Mouse (Mus musculus) liver, embryonic 12.5 days (tissue): Measurements from ENCODE around the gene Zbtb16. TPM values are rescaled to one million over a fixed set of nuclear protein-coding genes. Genes with fewer than 3 reads are reported as not detected.
A peak's percentile ranks its signal among the peaks of the same experiment; 100 is the strongest.

Experiments
- ATAC-seq: fragments of 200-750 bp; cut with Nextera tagmentation; 2 replicates; pipeline ENCODE4 v1.8.0; 2017; ENCODE audit warnings: moderate number of reproducible peaks, mild to moderate bottlenecking, moderate library complexity
- H3K27ac ChIP-seq: fragments of 300-500 bp; sonication (generic); 2 replicates; pipeline ENCODE4 v1.5.1; 2016; ENCODE audit warnings: mild to moderate bottlenecking
- H3K27me3 ChIP-seq: fragments of 300-500 bp; sonication (generic); replicated peaks from 2 replicates; pipeline ENCODE4 v1.6.1; 2016; ENCODE audit warnings: mild to moderate bottlenecking, moderate library complexity
- H3K36me3 ChIP-seq: fragments of 300-500 bp; sonication (generic); 2 replicates; pipeline ENCODE4 v1.6.1; 2016; ENCODE audit warnings: mild to moderate bottlenecking, moderate library complexity
- H3K4me1 ChIP-seq: fragments of 300-500 bp; sonication (generic); 2 replicates; pipeline ENCODE4 v1.6.1; 2016
- H3K4me2 ChIP-seq: fragments of 300-500 bp; sonication (generic); 2 replicates; pipeline ENCODE4 v1.6.1; 2016; ENCODE audit warnings: mild to moderate bottlenecking, moderate library complexity
- H3K4me3 ChIP-seq: fragments of 300-500 bp; sonication (generic); 2 replicates; pipeline ENCODE4 v1.5.1; 2016; ENCODE audit warnings: mild to moderate bottlenecking, moderate library complexity
- H3K9ac ChIP-seq: fragments of 300-500 bp; sonication (generic); 2 replicates; pipeline ENCODE4 v1.6.1; 2016; ENCODE audit warnings: mild to moderate bottlenecking, moderate library complexity
- H3K9me3 ChIP-seq: fragments of 300-500 bp; sonication (generic); replicated peaks from 2 replicates; pipeline ENCODE4 v1.6.1; 2016; ENCODE audit warnings: mild to moderate bottlenecking, moderate library complexity
- WGBS: fragments of 180-500 bp; shearing (Covaris S2); methylation state at CpG from one replicate; pipeline ENCODE4 v1.1.7; 2016; ENCODE audit not compliant: insufficient replicate concordance; 5-methylcytosine and 5-hydroxymethylcytosine counted together
- polyA plus RNA-seq: library from polyadenylated mRNA; unstranded; fragments of >200 nt; fragmentation: Nextera tagmentation; extraction: Ambion mirVana; gene quantifications from 2 replicates; pipeline ENCODE4 v1.2.1, GENCODE M21; 2016

The Zbtb16 gene
- polyA plus RNA-seq, 1 experiment from 2014 or later, result 1.6 TPM

GRCm38 (mm10) chr9:48728083-48728730 lies 107.8 kb downstream of the Zbtb16 start:
- Histone ChIP-seq H3K4me1 (peaks cover 11% of the 10 kb centered on the region), H3K27me3 (peaks cover 13% of the 10 kb centered on the region; the same call in 1 of the 2 replicates), H3K4me2 (no peak overlapping the region), H3K9me3 (no peaks in the 10 kb centered on the region), H3K9ac (no peak overlapping the region), H3K4me3 (no peak overlapping the region), H3K36me3 (no peaks in the 10 kb centered on the region), H3K27ac (no peak overlapping the region)
- ATAC-seq, result no peak
- WGBS, result 65% methylated on average over 10 of the region's 10 CpGs

DNA sequence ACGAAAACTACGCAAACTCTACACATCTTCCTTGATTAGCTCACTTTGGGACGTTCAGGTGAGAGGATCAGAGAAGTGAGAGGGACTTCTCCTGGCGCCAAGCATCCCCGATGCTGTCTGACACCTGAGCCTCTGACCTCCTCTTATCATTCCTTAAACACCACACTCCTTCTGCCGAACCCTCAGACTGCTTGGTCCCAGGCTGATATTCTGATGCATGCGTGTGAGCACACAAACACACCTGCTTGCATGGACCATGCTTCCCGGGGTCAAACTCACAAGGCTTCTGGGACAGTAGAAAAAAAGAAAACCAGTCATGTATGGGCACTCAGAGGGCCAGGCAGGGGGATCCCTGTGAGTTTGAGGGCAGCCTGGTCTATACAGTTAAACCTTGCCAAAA lies 109.7 kb downstream of the Zbtb16 start:
- ATAC-seq, result no peak
- WGBS, result 62% methylated on average over 8 of the region's 8 CpGs

DNA sequence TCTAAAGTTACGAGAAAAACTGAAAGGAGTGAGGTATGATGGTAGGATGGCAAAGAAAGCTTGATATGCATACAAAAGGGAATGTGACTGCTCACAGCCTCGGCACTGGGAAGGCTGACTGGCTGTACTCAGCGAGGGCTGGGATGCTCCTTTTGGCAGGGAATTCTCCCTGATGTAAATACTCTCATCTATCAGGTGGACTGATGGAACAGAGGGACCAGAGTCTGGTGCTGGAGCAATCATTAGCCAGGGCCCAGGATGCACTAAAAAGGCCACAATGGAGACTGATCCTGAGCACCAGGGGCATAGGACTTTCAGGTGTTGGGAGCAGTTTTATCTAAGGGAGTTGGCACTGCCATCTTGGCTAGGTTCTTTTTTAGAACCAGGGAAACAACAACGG lies 110.1 kb downstream of the Zbtb16 start:
- WGBS, result 59% methylated on average over 4 of the region's 4 CpGs
- Histone ChIP-seq H3K4me1 (peaks cover 18% of the 10 kb centered on the region), H3K27me3 (peaks cover 9% of the 10 kb centered on the region; the same call in 1 of the 2 replicates), H3K27ac (no peak overlapping the region), H3K36me3 (no peaks in the 10 kb centered on the region), H3K9ac (no peak overlapping the region), H3K4me2 (no peak overlapping the region), H3K4me3 (no peak overlapping the region), H3K9me3 (no peaks in the 10 kb centered on the region)
- ATAC-seq, result no peak

More for the DNA sequence above, 109.7 kb downstream of the Zbtb16 start:
- H3K4me2 ChIP-seq, result no peak overlapping the region
- H3K4me3 ChIP-seq, result no peak overlapping the region
- no peak overlapping the region for H3K27ac ChIP-seq
- H3K9me3 ChIP-seq, result no peaks in the 10 kb centered on the region
- H3K4me1 ChIP-seq, result peaks cover 18% of the 10 kb centered on the region
- H3K9ac ChIP-seq, result no peak overlapping the region
- peaks cover 9% of the 10 kb centered on the region; the same call in 1 of the 2 replicates for H3K27me3 ChIP-seq
- H3K36me3 ChIP-seq, result no peaks in the 10 kb centered on the region

DNA sequence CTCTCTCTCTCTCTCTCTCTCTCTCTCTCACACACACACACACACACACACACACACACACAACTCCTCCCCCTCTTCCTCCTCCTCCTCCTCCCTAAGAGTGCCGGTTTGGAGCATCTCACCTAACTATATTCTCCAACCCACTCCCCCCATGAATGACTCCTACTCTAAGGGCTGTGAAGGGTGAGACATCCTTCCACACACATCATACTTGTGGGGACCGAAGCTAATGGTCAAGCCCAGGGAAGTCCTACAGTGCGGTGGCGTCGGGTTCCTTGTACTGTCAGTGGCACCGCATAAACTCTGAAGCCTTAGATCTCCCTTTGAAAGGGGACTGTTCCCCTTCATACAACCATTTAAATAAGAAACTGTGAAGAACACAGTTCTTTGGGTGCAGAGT lies 110.9 kb downstream of the Zbtb16 start:
- 80% methylated on average over 6 of the region's 6 CpGs for WGBS
- H3K4me1 ChIP-seq, result peaks cover 18% of the 10 kb centered on the region
- ATAC-seq, result no peak

GRCm38 (mm10) chr9:48724733-48725132 lies 111.3 kb downstream of the Zbtb16 start:
- no peak for ATAC-seq
- Histone ChIP-seq H3K9ac (no peak overlapping the region), H3K27ac (no peak overlapping the region)

More for the DNA sequence above, 110.9 kb downstream of the Zbtb16 start:
- H3K4me2 ChIP-seq, result no peak overlapping the region
- H3K9ac ChIP-seq, result no peak overlapping the region
- no peaks in the 10 kb centered on the region for H3K9me3 ChIP-seq
- peaks cover 9% of the 10 kb centered on the region; the same call in 1 of the 2 replicates for H3K27me3 ChIP-seq
- H3K36me3 ChIP-seq, result no peaks in the 10 kb centered on the region
- H3K4me3 ChIP-seq, result no peak overlapping the region
- H3K27ac ChIP-seq, result no peak overlapping the region

DNA sequence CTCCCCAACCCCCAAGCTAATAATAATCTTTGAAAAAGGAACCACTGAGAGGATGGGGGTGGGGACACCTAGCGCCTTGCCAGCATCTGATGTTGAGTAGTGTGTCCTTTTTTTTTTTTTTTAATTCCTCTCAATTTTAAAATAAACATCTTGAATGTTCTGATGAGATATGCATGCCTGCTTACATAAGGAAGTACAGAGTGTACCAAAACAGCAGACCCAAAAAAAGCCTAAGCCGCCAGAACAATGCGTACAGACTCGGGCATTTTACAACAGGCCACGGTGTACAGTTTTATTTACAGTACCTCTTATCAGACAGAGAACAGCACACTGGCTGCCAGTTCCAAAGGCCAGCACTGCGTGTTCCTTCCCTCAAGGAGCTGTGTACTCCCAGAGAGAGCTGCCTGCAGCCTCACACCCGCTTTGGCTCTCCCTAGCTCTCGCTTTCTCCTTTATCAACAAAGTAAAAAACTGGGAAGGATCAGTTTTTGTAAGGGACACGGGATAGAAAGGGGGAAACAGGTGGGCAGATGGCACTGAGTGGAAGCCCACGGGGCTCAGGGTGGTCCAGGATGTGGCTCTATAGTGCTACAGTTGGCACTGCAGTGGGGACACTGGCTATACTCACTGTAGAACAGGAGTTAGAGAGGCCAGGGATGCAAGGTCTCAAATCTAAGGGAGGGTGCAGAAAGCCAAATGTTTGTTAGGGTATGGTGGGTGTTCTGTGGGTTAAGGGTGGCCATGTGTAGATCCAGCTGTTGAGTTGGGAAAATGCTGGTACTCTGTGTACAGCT lies 112.3 kb downstream of the Zbtb16 start:
- no peaks in the 10 kb centered on the region for H3K9me3 ChIP-seq
- peak overlapping the region; percentile 53 for H3K27ac ChIP-seq
- peaks cover 18% of the 10 kb centered on the region for H3K4me1 ChIP-seq
- H3K36me3 ChIP-seq, result no peaks in the 10 kb centered on the region
- peak overlapping the region; percentile 24; the same call in 1 of the 2 replicates for H3K9ac ChIP-seq
- peak overlapping the region; percentile 34 for H3K4me2 ChIP-seq
- H3K27me3 ChIP-seq, result peaks cover 15% of the 10 kb centered on the region; the same call in 1 of the 2 replicates
- peak; percentile 78 for ATAC-seq
- no peak overlapping the region for H3K4me3 ChIP-seq
- 17% methylated on average over 10 of the region's 10 CpGs for WGBS

More at GRCm38 (mm10) chr9:48724733-48725132, 111.3 kb downstream of the Zbtb16 start:
- WGBS, result 47% methylated on average over 3 of the region's 3 CpGs
- Histone ChIP-seq H3K36me3 (no peaks in the 10 kb centered on the region), H3K9me3 (no peaks in the 10 kb centered on the region), H3K4me1 (peaks cover 18% of the 10 kb centered on the region), H3K27me3 (peaks cover 10% of the 10 kb centered on the region; the same call in 1 of the 2 replicates), H3K4me3 (no peak overlapping the region), H3K4me2 (no peak overlapping the region)

DNA sequence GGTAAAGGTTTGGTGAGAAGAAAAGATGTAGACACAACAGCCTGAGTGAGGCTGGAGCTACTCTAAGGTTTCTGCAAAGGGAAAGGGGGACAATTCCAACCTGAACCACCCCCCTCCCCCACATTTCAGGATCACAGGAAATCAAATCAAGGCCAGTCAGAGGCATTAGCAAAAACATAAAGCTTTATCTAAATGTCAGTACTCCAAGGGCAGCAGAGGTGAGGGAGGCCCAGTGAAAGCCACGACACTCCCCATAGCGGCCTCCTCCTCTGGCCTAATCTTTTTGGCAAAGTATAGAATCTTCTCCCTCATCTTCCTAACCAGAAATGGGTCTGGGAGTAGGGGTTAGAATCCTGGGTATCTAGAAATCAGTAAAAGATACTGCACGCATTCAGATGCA lies 113.0 kb downstream of the Zbtb16 start:
- whole genome bisulfite sequencing, result 19% methylated on average over 3 of the region's 3 CpGs
- H3K36me3 ChIP-seq, result no peaks in the 10 kb centered on the region
- no peak overlapping the region for H3K27ac ChIP-seq

GRCm38 (mm10) chr9:48722261-48722920 lies 113.6 kb downstream of the Zbtb16 start:
- H3K27me3 ChIP-seq, result peaks cover 15% of the 10 kb centered on the region; the same call in 1 of the 2 replicates
- 67% methylated on average over 3 of the region's 3 CpGs for WGBS
- no peak for ATAC-seq
- no peak overlapping the region for H3K4me3 ChIP-seq
- no peak overlapping the region for H3K27ac ChIP-seq
- H3K9me3 ChIP-seq, result no peaks in the 10 kb centered on the region
- H3K4me2 ChIP-seq, result no peak overlapping the region
- H3K4me1 ChIP-seq, result peaks cover 18% of the 10 kb centered on the region
- H3K9ac ChIP-seq, result no peak overlapping the region
- no peaks in the 10 kb centered on the region for H3K36me3 ChIP-seq

More for the DNA sequence above, 113.0 kb downstream of the Zbtb16 start:
- Histone ChIP-seq H3K4me1 (peaks cover 18% of the 10 kb centered on the region), H3K4me2 (peak overlapping the region; percentile 34; the same call in 1 of the 2 replicates), H3K9me3 (no peaks in the 10 kb centered on the region), H3K9ac (no peak overlapping the region), H3K4me3 (no peak overlapping the region), H3K27me3 (peaks cover 15% of the 10 kb centered on the region; the same call in 1 of the 2 replicates)
- no peak for ATAC-seq

DNA sequence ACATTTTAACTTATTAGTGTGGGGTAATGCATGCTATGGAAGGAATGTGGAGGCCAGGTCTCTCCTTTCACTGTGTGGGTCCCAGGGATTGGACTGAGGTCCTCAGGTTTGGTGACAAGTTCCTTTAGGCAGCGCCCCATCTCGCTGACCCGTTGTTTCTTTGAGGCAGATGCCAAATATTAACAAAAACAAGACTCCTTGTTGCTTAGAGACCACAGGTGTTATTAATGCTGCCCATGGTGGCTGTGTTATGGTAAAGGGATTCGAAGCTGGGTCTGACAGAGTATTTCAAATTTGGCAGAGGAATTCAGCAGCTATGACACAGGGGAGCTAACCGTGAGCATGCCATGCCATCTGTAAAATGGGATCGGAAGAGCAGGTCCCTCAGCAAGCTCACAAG lies 114.4 kb downstream of the Zbtb16 start:
- Histone ChIP-seq H3K9ac (no peak overlapping the region), H3K4me2 (no peak overlapping the region), H3K27ac (no peak overlapping the region), H3K4me1 (peaks cover 18% of the 10 kb centered on the region), H3K27me3 (peaks cover 15% of the 10 kb centered on the region; the same call in 1 of the 2 replicates), H3K9me3 (no peaks in the 10 kb centered on the region), H3K4me3 (no peak overlapping the region), H3K36me3 (no peaks in the 10 kb centered on the region)
- 75% methylated on average over 6 of the region's 6 CpGs for WGBS
- no peak for ATAC-seq

DNA sequence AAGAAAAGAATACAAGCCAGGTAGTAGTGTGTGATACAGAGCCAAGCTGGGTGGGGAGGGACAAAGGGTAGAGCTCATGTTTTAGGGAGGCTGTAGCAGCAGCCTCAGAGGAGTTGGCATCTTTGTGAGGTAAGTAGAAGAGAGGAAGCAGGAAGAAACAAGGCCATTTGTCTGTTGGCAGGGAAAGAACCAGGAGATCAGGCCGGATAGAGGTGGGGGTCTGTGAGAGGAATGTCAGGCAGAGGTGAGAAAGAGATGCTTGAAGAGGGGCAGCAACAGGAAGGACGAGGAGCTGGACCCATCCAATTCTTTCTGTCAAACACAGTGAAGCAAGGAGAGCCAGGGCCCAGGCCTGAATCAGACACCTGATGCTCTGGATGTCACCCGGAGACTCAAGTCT lies 114.8 kb downstream of the Zbtb16 start:
- H3K36me3 ChIP-seq, result no peaks in the 10 kb centered on the region
- peaks cover 18% of the 10 kb centered on the region for H3K4me1 ChIP-seq
- no peak for ATAC-seq
- WGBS, result 59% methylated on average over 3 of the region's 3 CpGs
- no peak overlapping the region for H3K27ac ChIP-seq
- no peak overlapping the region for H3K4me3 ChIP-seq
- H3K4me2 ChIP-seq, result no peak overlapping the region
- no peaks in the 10 kb centered on the region for H3K9me3 ChIP-seq
- H3K9ac ChIP-seq, result no peak overlapping the region
- H3K27me3 ChIP-seq, result peaks cover 15% of the 10 kb centered on the region; the same call in 1 of the 2 replicates

DNA sequence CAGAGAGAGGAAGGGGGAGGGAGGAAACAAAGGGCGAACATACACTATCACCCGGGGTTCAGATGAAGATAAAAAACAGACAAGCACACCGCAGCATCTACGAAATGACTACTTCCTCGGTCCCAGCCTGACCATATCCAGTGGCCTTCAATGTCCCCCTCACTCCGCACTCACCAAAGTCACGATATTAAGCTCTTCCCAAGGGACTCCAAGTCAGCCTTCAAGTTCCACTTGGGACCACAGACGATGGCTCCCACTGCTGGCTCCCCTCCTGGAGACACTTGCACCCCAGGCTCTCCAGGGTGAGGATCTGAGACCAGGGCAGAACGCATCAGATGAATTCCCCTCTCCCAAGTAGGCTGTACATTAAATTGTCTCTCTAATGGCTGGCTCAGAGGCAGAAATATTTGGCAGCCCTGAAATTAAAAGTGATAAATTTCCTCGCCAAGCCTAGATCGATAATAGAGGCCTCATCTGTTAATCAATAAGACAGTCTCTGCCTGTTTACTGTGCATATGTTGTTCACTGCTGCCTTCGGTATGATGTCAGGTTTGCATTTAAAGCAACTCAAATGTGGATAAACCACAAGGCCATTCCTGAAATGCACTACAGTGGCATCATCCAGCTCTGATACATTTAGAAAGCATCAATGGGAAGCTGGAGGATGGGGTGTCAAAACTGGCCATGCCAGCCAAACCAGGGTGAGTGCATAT lies 115.6 kb downstream of the Zbtb16 start:
- no peak for ATAC-seq

More for the DNA sequence above, 115.6 kb downstream of the Zbtb16 start:
- Histone ChIP-seq H3K4me2 (no peak overlapping the region), H3K4me3 (no peak overlapping the region), H3K9ac (no peak overlapping the region), H3K27me3 (peaks cover 10% of the 10 kb centered on the region; the same call in 1 of the 2 replicates), H3K4me1 (peaks cover 18% of the 10 kb centered on the region), H3K27ac (no peak overlapping the region), H3K9me3 (no peaks in the 10 kb centered on the region), H3K36me3 (no peaks in the 10 kb centered on the region)
- WGBS, result 64% methylated on average over 12 of the region's 12 CpGs
